ENCODE assay signal across 8 mouse cellular contexts in the genomic region with DNA sequence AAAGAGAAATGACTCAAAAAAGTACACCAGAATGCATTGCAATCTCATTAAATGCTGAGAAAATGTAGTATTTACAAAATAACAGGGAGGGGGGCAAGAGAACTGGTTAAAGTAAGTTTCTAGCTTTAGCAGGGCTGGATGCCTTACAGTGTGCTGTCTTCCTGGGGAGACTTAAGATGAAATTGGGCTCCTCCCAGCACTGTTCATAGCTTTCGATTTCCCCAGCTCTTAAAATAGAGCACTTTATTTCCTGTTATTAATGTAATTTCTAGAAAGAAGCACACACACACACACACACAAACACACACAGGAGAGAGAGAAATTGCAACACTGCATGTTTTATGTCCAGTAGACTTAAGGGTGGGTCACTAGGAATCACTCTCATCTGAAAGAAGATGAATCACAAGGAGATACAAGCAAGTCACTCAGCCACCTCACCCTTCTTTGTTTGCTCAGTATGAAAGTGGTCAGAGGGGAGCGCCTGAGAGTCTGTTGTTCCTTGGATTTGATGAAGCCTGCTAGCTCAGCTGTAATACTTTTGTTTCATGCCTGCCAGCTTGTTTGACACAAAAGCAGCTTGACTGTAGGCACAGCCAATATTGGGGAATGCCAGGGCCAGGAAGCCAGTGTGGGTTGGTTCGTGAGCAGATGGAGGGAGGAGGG. TPM values are rescaled to one million over a fixed set of nuclear protein-coding genes. Genes with fewer than 3 reads are reported as not detected.
DNase-seq lines count a peak whose midpoint lies in the region; ATAC-seq lines count a peak whose summit lies in the region.
"Not testable (repeated sequence)": the region's sequence is repeated elsewhere in the genome, so short reads cannot be mapped to it uniquely, and the experiment has no call there.
"Had no signal": no experiment of that assay in that cellular context is flagged by ENCODE, and none has a peak within 500 bp of the region (broad histone marks: within the 10 kb centered on the region; RNA-seq: fewer than 3 reads in every experiment).

No protein-coding gene starts in this region.

- DNase-seq in T-cell, adult 2 months (ENCODE audit: low spot score) = peak; percentile 14
- DNase-seq in cerebellum, postnatal 10 days = peak; percentile 89 to 92
- peak; percentile 5 to 12 for DNase-seq in gastrocnemius, postnatal 36 days
- peak; percentile 73 for DNase-seq in layer of hippocampus, adult 9-11 months
- peak; percentile 18 for DNase-seq in skeletal muscle tissue, adult 2 months (ENCODE audit: low read depth, low spot score)

- peak; percentile 74 for ATAC-seq in inflammation-experienced regulatory T-cells, adult 6 months
- ATAC-seq in megakaryocyte, adult 5-6 weeks (ENCODE audit: poor library complexity, severe bottlenecking) = peak; percentile 54

- intact Hi-C loops in gastrocnemius, postnatal 36 days (cut with DNase I) = not testable (repeated sequence)

RNA-seq across cellular contexts. Expression of a gene that starts 32.7 kb away (rescaled TPM):
- 1 to 10 TPM in 1 of 2 experiments, under 1 TPM in 1; 0.84 to 1.2 TPM for total RNA-seq in gastrocnemius, postnatal 36 days (2021)
- 1 to 10 TPM; 1.1 to 7.2 (median 2.0) TPM for polyA plus RNA-seq in inflammation-experienced regulatory T-cells, adult 6 months (2017; shearing (Covaris generic))
- total RNA-seq in megakaryocyte, adult 5-6 weeks (2015) = 165 and 182 TPM in 2 replicates
- 234 and 254 TPM in 2 replicates for total RNA-seq in megakaryocyte, adult 5-6 weeks (2017)
- polyA plus RNA-seq: limb, embryonic 10.5 days had no signal

Comparison
In these comparisons a context has a peak if more than half of its experiments do, and no peak if none do; other contexts are left out.
1. Peak in every context shown above with its lines: DNase-seq and ATAC-seq.
2. DNase-seq: peak in every context shown above with its lines; median percentile 90 in cerebellum, postnatal 10 days; 73 in layer of hippocampus, adult 9-11 months; 18 in skeletal muscle tissue, adult 2 months; 14 in T-cell, adult 2 months; 8 in gastrocnemius, postnatal 36 days.
3. RNA of a gene that starts 32.7 kb away (total RNA-seq): 165 to 254 TPM in megakaryocyte, adult 5-6 weeks; 0.84 to 1.2 TPM in gastrocnemius, postnatal 36 days; every median in the first group is over 10 times any median in the second.